Mouse (Mus musculus) liver, postnatal 0 days (tissue): ENCODE data around the gene Gm10974.

Experiments
- CTCF ChIP-seq: sonication (generic); IDR thresholded peaks from 2 replicates; pipeline ENCODE4 v1.5.1; 2016; ENCODE audit warnings: antibody characterized with exemption, low read depth
- EP300 ChIP-seq: IDR thresholded peaks from 2 replicates; pipeline ENCODE4 v1.6.1; 2016; ENCODE audit warnings: antibody characterized with exemption, low read depth, mild to moderate bottlenecking

DNA sequence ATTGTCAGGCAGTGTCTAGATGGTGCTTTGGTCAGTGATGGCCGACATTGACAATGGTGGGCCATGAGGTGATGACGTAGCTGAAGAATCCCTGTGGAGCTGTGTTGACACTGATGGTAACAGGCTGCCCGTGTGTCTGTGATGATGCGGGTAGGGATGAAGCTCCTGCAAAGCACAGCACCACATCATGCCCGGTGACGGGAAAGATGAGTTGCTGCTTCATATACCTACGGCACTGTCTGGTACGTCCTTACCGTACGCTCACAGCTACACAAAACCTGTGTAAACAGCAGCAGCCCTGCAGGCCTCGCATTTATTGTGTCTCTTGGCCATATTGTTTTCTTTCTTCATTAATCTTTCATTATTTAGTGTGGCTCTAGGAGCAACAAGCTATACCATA lies 1.2 kb upstream of the Gm10974 start:
- TF ChIP-seq CTCF: no peak
- no peak for TF ChIP-seq EP300
